Mouse (Mus musculus) hindbrain, postnatal 0 days (tissue): Measurements from ENCODE around the gene Olfr1160. TPM values are rescaled to one million over a fixed set of nuclear protein-coding genes. Genes with fewer than 3 reads are reported as not detected.
"Not testable (repeated sequence)": the region's sequence is repeated elsewhere in the genome, so short reads cannot be mapped to it uniquely, and the experiment has no call there.

ENCODE experiments used
- ATAC-seq: fragments of 200-750 bp; cut with Nextera tagmentation; 2 replicates; pipeline ENCODE4 v1.8.0; 2017; ENCODE audit warnings: mild to moderate bottlenecking, moderate TSS enrichment, moderate library complexity
- DNase-seq: peaks from one replicate; pipeline ENCODE4 v3.0.0-alpha.2; 2015; ENCODE audit warnings: low spot score
- H3K27ac ChIP-seq: fragments of 300-500 bp; sonication (generic); 2 replicates; pipeline ENCODE4 v1.5.1; 2014; ENCODE audit warnings: mild to moderate bottlenecking
- H3K27me3 ChIP-seq: fragments of 300-500 bp; sonication (generic); 2 replicates; pipeline ENCODE4 v1.6.1; 2014; ENCODE audit warnings: low read length, mixed read lengths; ENCODE audit not compliant: insufficient read depth
- H3K36me3 ChIP-seq: fragments of 300-500 bp; sonication (generic); 2 replicates; pipeline ENCODE4 v1.6.1; 2014; ENCODE audit warnings: low read length, mixed read lengths; ENCODE audit not compliant: insufficient read depth
- H3K4me1 ChIP-seq: fragments of 300-500 bp; sonication (generic); 2 replicates; pipeline ENCODE4 v1.6.1; 2014; ENCODE audit warnings: antibody characterized with exemption, low read length, mixed read lengths; ENCODE audit not compliant: insufficient read depth
- H3K4me2 ChIP-seq: fragments of 300-500 bp; sonication (generic); 2 replicates; pipeline ENCODE4 v1.6.1; 2014; ENCODE audit warnings: low read depth, mild to moderate bottlenecking, low read length, moderate library complexity, mixed read lengths
- H3K4me3 ChIP-seq: fragments of 300-500 bp; sonication (generic); 2 replicates; pipeline ENCODE4 v1.5.1; 2014; ENCODE audit warnings: low read length
- H3K9ac ChIP-seq: fragments of 300-500 bp; sonication (generic); replicated peaks from 2 replicates; pipeline ENCODE4 v1.6.1; 2014; ENCODE audit warnings: mild to moderate bottlenecking, low read length, moderate library complexity, mixed read lengths
- H3K9me3 ChIP-seq: fragments of 300-500 bp; sonication (generic); 2 replicates; pipeline ENCODE4 v1.6.1; 2016; ENCODE audit warnings: low read length, mixed read lengths
- CTCF ChIP-seq: IDR thresholded peaks from 2 replicates; pipeline ENCODE4 v1.5.1; 2016; ENCODE audit warnings: antibody characterized with exemption, control low read depth, low read depth
- WGBS: fragments of 180-500 bp; shearing (Covaris S2); extraction: QIAGEN DNeasy Blood & Tissue Kit; methylation state at CpG from one replicate; pipeline ENCODE4 v1.1.7; 2014; 5-methylcytosine and 5-hydroxymethylcytosine counted together
- polyA plus RNA-seq: library from polyadenylated mRNA; unstranded; fragments of >200 nt; fragmentation: Nextera tagmentation; extraction: Ambion mirVana; gene quantifications from 2 replicates; pipeline ENCODE4 v1.2.1, GENCODE M21; 2015
- total RNA-seq: library from RNA; depleted of rRNA; stranded (reverse); fragments of >200 nt; gene quantifications from 2 replicates; pipeline ENCODE4 v1.2.3, GENCODE M21; 2014; rRNA removed

Gene Olfr1160
- total RNA-seq (not detected in 2 replicates), polyA plus RNA-seq (not detected in 2 replicates)

GRCm38 (mm10) chr2:88007515-88008318 is at the start of gene Olfr1160:
Gene Olfr1160, minus strand, starts transcription at chr2:88008268.
- H3K4me3 ChIP-seq = no peak within 1 kb of the TSS
- no peaks in the 10 kb centered on the region for H3K36me3 ChIP-seq
- no peak for DNase-seq
- H3K27ac ChIP-seq = no peak within 1 kb of the TSS
- no peaks in the 10 kb centered on the region for H3K4me1 ChIP-seq
- H3K9me3 ChIP-seq = no peaks in the 10 kb centered on the region
- H3K4me2 ChIP-seq = no peak within 1 kb of the TSS
- no peaks in the 10 kb centered on the region for H3K27me3 ChIP-seq
- no peak within 1 kb of the TSS for H3K9ac ChIP-seq
- TF ChIP-seq CTCF = no peak
- ATAC-seq = no peak

- H3K9me3 ChIP-seq = no peaks in the 10 kb centered on the region
- H3K36me3 ChIP-seq = no peaks in the 10 kb centered on the region
- no peak within 1 kb of the TSS for H3K4me2 ChIP-seq
- 85% methylated on average over 1 of the region's 1 CpGs for WGBS
- DNase-seq = no peak
- H3K27me3 ChIP-seq = no peaks in the 10 kb centered on the region
- H3K4me3 ChIP-seq = no peak within 1 kb of the TSS
- no peak for TF ChIP-seq CTCF
- no peak within 1 kb of the TSS for H3K27ac ChIP-seq
- no peaks in the 10 kb centered on the region for H3K4me1 ChIP-seq
- no peak for ATAC-seq
- no peak within 1 kb of the TSS for H3K9ac ChIP-seq
These were observed 43.0 kb upstream of the Olfr1160 start, which contains the start of gene Olfr1162 for GRCm38 (mm10) chr2:88051029-88051428. Gene Olfr1162, minus strand, starts transcription at chr2:88051129.

GRCm38 (mm10) chr2:88037599-88037998 is 29.5 kb upstream of the Olfr1160 start, which contains the start of gene Olfr73:
Gene Olfr73, minus strand, starts transcription at chr2:88037699.
- Histone ChIP-seq H3K4me1 (no peaks in the 10 kb centered on the region), H3K9ac (no peak within 1 kb of the TSS), H3K36me3 (no peaks in the 10 kb centered on the region), H3K4me2 (no peak within 1 kb of the TSS), H3K4me3 (no peak within 1 kb of the TSS), H3K27me3 (no peaks in the 10 kb centered on the region), H3K27ac (no peak within 1 kb of the TSS), H3K9me3 (no peaks in the 10 kb centered on the region)
- no peak for TF ChIP-seq CTCF
- DNase-seq = no peak
- no peak for ATAC-seq

GRCm38 (mm10) chr2:88022474-88022873 is 14.4 kb upstream of the Olfr1160 start, which contains the start of gene Olfr1161:
Gene Olfr1161, plus strand, starts transcription at chr2:88022774.
- H3K27ac ChIP-seq, H3K4me3 ChIP-seq, H3K27me3 ChIP-seq, H3K36me3 ChIP-seq, H3K9ac ChIP-seq, DNase-seq, H3K4me2 ChIP-seq, H3K9me3 ChIP-seq, H3K4me1 ChIP-seq, ATAC-seq: not testable (repeated sequence)
- 84% methylated on average over 1 of the region's 1 CpGs for WGBS

- Histone ChIP-seq H3K36me3 (no peaks in the 10 kb centered on the region), H3K27ac (no peak within 1 kb of the TSS), H3K4me3 (no peak within 1 kb of the TSS), H3K9ac (no peak within 1 kb of the TSS), H3K27me3 (no peaks in the 10 kb centered on the region), H3K4me1 (no peaks in the 10 kb centered on the region), H3K9me3 (no peaks in the 10 kb centered on the region), H3K4me2 (no peak within 1 kb of the TSS)
- DNase-seq (no peak), ATAC-seq (no peak)
- TF ChIP-seq CTCF = no peak
These were observed 18.3 kb downstream of the Olfr1160 start, which contains the start of gene Olfr1158 for GRCm38 (mm10) chr2:87989813-87990212. Gene Olfr1158, plus strand, starts transcription at chr2:87990113.

GRCm38 (mm10) chr2:87974563-87974962 is 33.5 kb downstream of the Olfr1160 start, which contains the start of gene Olfr74:
Gene Olfr74, minus strand, starts transcription at chr2:87974663.
- no peak for TF ChIP-seq CTCF
- Histone ChIP-seq H3K4me3 (no peak within 1 kb of the TSS), H3K27me3 (no peaks in the 10 kb centered on the region), H3K27ac (no peak within 1 kb of the TSS), H3K4me2 (no peak within 1 kb of the TSS), H3K4me1 (no peaks in the 10 kb centered on the region), H3K9ac (no peak within 1 kb of the TSS), H3K36me3 (no peaks in the 10 kb centered on the region), H3K9me3 (no peaks in the 10 kb centered on the region)
- WGBS = 78% methylated on average over 3 of the region's 3 CpGs
- DNase-seq (no peak), ATAC-seq (no peak)

GRCm38 (mm10) chr2:87968199-87968598 is 39.9 kb downstream of the Olfr1160 start, which contains the start of gene Olfr1157:
Gene Olfr1157, minus strand, starts transcription at chr2:87968299.
- no peak for TF ChIP-seq CTCF
- WGBS = 99% methylated on average over 4 of the region's 4 CpGs

More at GRCm38 (mm10) chr2:87968199-87968598, 39.9 kb downstream of the Olfr1160 start, which contains the start of gene Olfr1157:
- H3K27ac ChIP-seq = no peak within 1 kb of the TSS
- no peaks in the 10 kb centered on the region for H3K9me3 ChIP-seq
- no peak within 1 kb of the TSS for H3K4me3 ChIP-seq
- ATAC-seq (no peak), DNase-seq (no peak)
- H3K4me1 ChIP-seq = no peaks in the 10 kb centered on the region
- H3K27me3 ChIP-seq = no peaks in the 10 kb centered on the region
- no peaks in the 10 kb centered on the region for H3K36me3 ChIP-seq
- H3K9ac ChIP-seq = no peak within 1 kb of the TSS
- H3K4me2 ChIP-seq = no peak within 1 kb of the TSS
